Comparison of ENCODE assay signal across 18 mouse cellular contexts in genomic region chr13:34414533-34414932, GRCm38 (mm10).
"Had no signal": no experiment of that assay in that cellular context is flagged by ENCODE, and none has a peak within 500 bp of the region (broad histone marks: within the 10 kb centered on the region; RNA-seq: fewer than 3 reads in every experiment).

No protein-coding gene starts in this region.

- ATAC-seq: intestine, embryonic 16.5 days; lung, postnatal 0 days; midbrain, embryonic 15.5 days had no signal

- H3K36me3 ChIP-seq: liver, embryonic 15.5 days; midbrain, embryonic 12.5 days; midbrain, embryonic 15.5 days; neural tube, embryonic 12.5 days; neural tube, embryonic 15.5 days had no signal

- H3K9me3 ChIP-seq: liver, embryonic 15.5 days; midbrain, embryonic 12.5 days; midbrain, embryonic 15.5 days; neural tube, embryonic 12.5 days; neural tube, embryonic 15.5 days had no signal

- H3K9ac ChIP-seq: liver, embryonic 15.5 days; lung, embryonic 14.5 days; midbrain, embryonic 12.5 days; midbrain, embryonic 15.5 days; neural tube, embryonic 12.5 days; neural tube, embryonic 15.5 days had no signal

- H3K4me1 ChIP-seq: midbrain, embryonic 12.5 days; midbrain, embryonic 15.5 days; neural tube, embryonic 12.5 days; neural tube, embryonic 15.5 days had no signal

- H3K4me2 ChIP-seq: liver, embryonic 15.5 days; lung, embryonic 14.5 days; midbrain, embryonic 12.5 days; midbrain, embryonic 15.5 days; neural tube, embryonic 12.5 days; neural tube, embryonic 15.5 days had no signal

- H3K27me3 ChIP-seq: liver, embryonic 15.5 days; midbrain, embryonic 12.5 days; midbrain, embryonic 15.5 days; neural tube, embryonic 12.5 days; neural tube, embryonic 15.5 days had no signal

- H3K27ac ChIP-seq: left cerebral cortex, adult 2 months; liver, embryonic 15.5 days; macrophage; midbrain, embryonic 12.5 days; midbrain, embryonic 15.5 days; neural tube, embryonic 12.5 days; neural tube, embryonic 15.5 days had no signal

- H3K4me3 ChIP-seq: left cerebral cortex, adult 2 months; liver, embryonic 15.5 days; midbrain, embryonic 12.5 days; midbrain, embryonic 15.5 days; neural tube, embryonic 12.5 days; neural tube, embryonic 15.5 days had no signal

- DNase-seq: kidney, adult 2 months; kidney, postnatal 10 days; kidney, postnatal 36 days; layer of hippocampus, postnatal 36 days; lung, embryonic 14.5 days; retina, postnatal 1 day; right cerebral cortex, postnatal 25 days; thymus, adult 18-20 months; thymus, postnatal 4 days had no signal
